Mouse (Mus musculus) C2C12 (cell line): ENCODE results near the gene Lysmd1.

Experiments
- CTCF ChIP-seq: IDR thresholded peaks from one replicate; pipeline ENCODE4 v1.5.1; 2011; ENCODE audit not compliant: control insufficient read depth, insufficient read depth, insufficient read length
- FOSL1 ChIP-seq: IDR thresholded peaks from one replicate; pipeline ENCODE4 v1.8.0; 2011; ENCODE audit warnings: mild to moderate bottlenecking, low read length; ENCODE audit not compliant: poor library complexity, insufficient read depth, severe bottlenecking
- MAX ChIP-seq: IDR thresholded peaks from one replicate; pipeline ENCODE4 v1.6.1; 2011; ENCODE audit warnings: mild to moderate bottlenecking, control low read depth
- MYOD1 ChIP-seq: IDR thresholded peaks from one replicate; pipeline ENCODE4 v1.6.1; 2011; ENCODE audit warnings: low read depth; ENCODE audit not compliant: control insufficient read depth, insufficient read length
- MYOG ChIP-seq: IDR thresholded peaks from one replicate; pipeline ENCODE4 v1.6.1; 2011; ENCODE audit not compliant: control insufficient read depth, insufficient read length; ENCODE audit errors: extremely low read depth
- USF1 ChIP-seq: IDR thresholded peaks from one replicate; pipeline ENCODE4 v1.6.1; 2011; ENCODE audit warnings: low read depth, mild to moderate bottlenecking, control low read depth, moderate library complexity

DNA sequence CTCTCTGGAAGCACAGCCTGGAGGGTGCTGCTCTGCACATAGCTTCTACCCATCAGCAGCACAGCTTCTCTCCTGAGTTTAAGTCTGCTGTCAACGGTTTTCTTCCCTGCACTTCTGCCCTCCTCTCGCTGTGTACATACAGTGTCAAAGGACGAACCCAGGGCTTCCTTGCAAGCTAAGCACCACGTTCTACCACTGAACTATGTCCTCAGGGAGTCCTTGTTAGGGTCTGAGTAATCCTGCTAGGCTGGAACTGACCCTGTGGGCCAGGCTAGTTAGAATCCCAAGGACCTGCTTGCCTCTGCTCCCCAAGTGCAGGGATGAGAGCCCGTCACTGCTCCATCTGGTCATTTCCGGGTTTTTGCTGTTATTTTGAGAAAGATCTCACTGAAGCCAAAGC lies 53.0 kb downstream of the Lysmd1 start:
- TF ChIP-seq CTCF: no peak
- TF ChIP-seq USF1: no peak
- TF ChIP-seq MAX: no peak
- no peak for TF ChIP-seq FOSL1
- no peak for TF ChIP-seq MYOD1
- TF ChIP-seq MYOG: no peak
